Mouse (Mus musculus): ENCODE data around the gene Atp5g1. TPM values are rescaled to one million over a fixed set of nuclear protein-coding genes. Genes with fewer than 3 reads are reported as not detected.
A peak's percentile ranks its signal among the peaks of the same experiment; 100 is the strongest.

Gene Atp5g1
- polyA plus RNA-seq, 1 experiment from 2014 or later: 1,502 TPM

- H3K27ac ChIP-seq (replicated peaks): no peak overlapping the region
- ATAC-seq (ENCODE audit: extremely low read depth, insufficient number of reproducible peaks, low FRiP score, low TSS enrichment): no peak
- H3K9me3 ChIP-seq: no peaks in the 10 kb centered on the region
- no peaks in the 10 kb centered on the region for H3K27me3 ChIP-seq (replicated peaks)
- peaks cover 92% of the 10 kb centered on the region for H3K36me3 ChIP-seq
- 81% methylated on average over 11 of the region's 11 CpGs for WGBS
- H3K4me3 ChIP-seq: no peak overlapping the region
- no peak overlapping the region for H3K9ac ChIP-seq
- H3K4me2 ChIP-seq: no peak overlapping the region
- no peaks in the 10 kb centered on the region for H3K4me1 ChIP-seq
These were observed 30.5 kb downstream of the Atp5g1 start for GRCm38 (mm10) chr11:96044803-96045567.

DNA sequence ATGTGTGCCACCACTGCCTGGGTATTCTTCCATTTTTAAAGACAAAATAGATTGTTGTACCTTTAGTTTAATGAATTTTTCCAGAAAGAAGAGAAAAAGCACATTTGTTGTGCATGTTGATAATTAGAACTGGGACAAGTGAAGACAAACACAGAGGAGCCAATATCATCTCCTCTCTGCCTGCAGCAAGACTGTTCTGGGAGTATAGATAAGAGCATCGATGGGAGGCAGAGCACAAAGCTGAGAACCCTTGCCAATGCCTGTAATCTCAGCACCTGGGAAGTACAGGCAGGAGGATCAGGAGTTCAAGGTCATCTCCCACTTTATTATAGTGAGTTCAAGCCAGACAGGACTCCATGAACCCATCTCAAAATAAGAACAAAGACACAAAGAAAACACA lies 36.9 kb downstream of the Atp5g1 start:
- Histone ChIP-seq H3K9ac (no peak overlapping the region), H3K9me3 (no peaks in the 10 kb centered on the region), H3K4me3 (no peak overlapping the region), H3K4me2 (no peak overlapping the region), H3K36me3 (peaks cover 55% of the 10 kb centered on the region), H3K27ac (replicated peaks) (no peak overlapping the region), H3K27me3 (replicated peaks) (no peaks in the 10 kb centered on the region), H3K4me1 (peaks cover 22% of the 10 kb centered on the region)
- 29% methylated on average over 1 of the region's 1 CpGs for WGBS
- no peak for ATAC-seq (ENCODE audit: extremely low read depth, insufficient number of reproducible peaks, low FRiP score, low TSS enrichment)

- ATAC-seq (ENCODE audit: extremely low read depth, insufficient number of reproducible peaks, low FRiP score, low TSS enrichment): no peak
- H3K27ac ChIP-seq (replicated peaks): no peak overlapping the region
- H3K4me1 ChIP-seq: peaks cover 22% of the 10 kb centered on the region
These were observed 38.0 kb downstream of the Atp5g1 start for GRCm38 (mm10) chr11:96037499-96037898.

GRCm38 (mm10) chr11:96035133-96035532 lies 40.3 kb downstream of the Atp5g1 start:
- WGBS: 9% methylated on average over 6 of the region's 6 CpGs
- no peak for ATAC-seq (ENCODE audit: extremely low read depth, insufficient number of reproducible peaks, low FRiP score, low TSS enrichment)
- H3K4me3 ChIP-seq: peak overlapping the region; percentile 83
- peaks cover 3% of the 10 kb centered on the region; the same call in 1 of the 2 replicates for H3K9me3 ChIP-seq
- H3K27ac ChIP-seq (replicated peaks): 0 out of 2 replicates have a peak overlapping the region, but pooled peaks have one; percentile 61
- peak overlapping the region; percentile 95 for H3K4me2 ChIP-seq
- peaks cover 22% of the 10 kb centered on the region for H3K4me1 ChIP-seq
- peaks cover 25% of the 10 kb centered on the region for H3K36me3 ChIP-seq
- H3K9ac ChIP-seq: peak overlapping the region; percentile 91
- no peaks in the 10 kb centered on the region for H3K27me3 ChIP-seq (replicated peaks)

More at GRCm38 (mm10) chr11:96037499-96037898, 38.0 kb downstream of the Atp5g1 start:
- no peaks in the 10 kb centered on the region; the same call in 1 of the 2 replicates for H3K9me3 ChIP-seq
- H3K9ac ChIP-seq: no peak overlapping the region
- 75% methylated on average over 5 of the region's 5 CpGs for WGBS
- H3K4me2 ChIP-seq: no peak overlapping the region
- no peak overlapping the region for H3K4me3 ChIP-seq
- no peaks in the 10 kb centered on the region for H3K27me3 ChIP-seq (replicated peaks)
- peaks cover 44% of the 10 kb centered on the region for H3K36me3 ChIP-seq

DNA sequence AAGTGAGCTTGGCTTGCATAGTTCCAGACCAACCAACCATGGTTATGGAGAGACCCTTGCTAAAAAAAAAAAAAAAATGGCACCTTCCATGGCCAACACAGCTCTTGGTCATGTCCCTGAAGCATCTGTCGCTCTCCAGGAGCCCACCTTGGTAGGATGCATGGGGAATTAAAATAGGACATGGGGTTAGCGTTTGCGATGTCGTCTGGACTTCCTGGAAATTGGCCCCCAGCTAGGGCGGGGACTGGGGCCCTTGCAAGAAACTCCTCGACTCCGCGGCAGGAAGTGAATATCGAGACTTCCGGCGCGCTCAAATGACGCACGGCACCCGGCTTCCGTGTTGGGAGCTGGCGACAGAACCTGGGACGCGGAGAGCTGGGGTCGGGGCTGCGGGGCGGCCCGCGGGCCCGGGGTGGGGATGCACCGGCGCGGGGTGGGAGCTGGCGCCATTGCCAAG lies 40.8 kb downstream of the Atp5g1 start, which contains the start of gene Snf8:
Gene Snf8 (plus strand): TSS at position 290 of the 457 bp plus-strand sequence.
- Histone ChIP-seq H3K9me3 (peaks cover 3% of the 10 kb centered on the region; the same call in 1 of the 2 replicates), H3K9ac (peak within 1 kb of the TSS; percentile 91), H3K4me3 (peak within 1 kb of the TSS; percentile 83), H3K4me1 (peaks cover 22% of the 10 kb centered on the region), H3K27ac (replicated peaks) (peak within 1 kb of the TSS; percentile 61), H3K36me3 (peaks cover 22% of the 10 kb centered on the region), H3K27me3 (replicated peaks) (no peaks in the 10 kb centered on the region; the same call in 1 of the 2 replicates), H3K4me2 (peak within 1 kb of the TSS; percentile 95)
- WGBS: 0% methylated on average over 29 of the region's 29 CpGs
- ATAC-seq (ENCODE audit: extremely low read depth, insufficient number of reproducible peaks, low FRiP score, low TSS enrichment): peak; percentile 51

GRCm38 (mm10) chr11:96034116-96034515 lies 41.4 kb downstream of the Atp5g1 start:
- 40% methylated on average over 8 of the region's 8 CpGs for WGBS
- Histone ChIP-seq H3K4me2 (peak overlapping the region; percentile 95), H3K27ac (replicated peaks) (peak overlapping the region; percentile 61), H3K4me3 (peak overlapping the region; percentile 83), H3K27me3 (replicated peaks) (no peaks in the 10 kb centered on the region; the same call in 1 of the 2 replicates), H3K9ac (peak overlapping the region; percentile 91), H3K36me3 (peaks cover 17% of the 10 kb centered on the region), H3K9me3 (peaks cover 3% of the 10 kb centered on the region; the same call in 1 of the 2 replicates), H3K4me1 (peaks cover 22% of the 10 kb centered on the region)
- ATAC-seq (ENCODE audit: extremely low read depth, insufficient number of reproducible peaks, low FRiP score, low TSS enrichment): no peak

GRCm38 (mm10) chr11:96033264-96033663 lies 42.2 kb downstream of the Atp5g1 start:
- no peak overlapping the region for H3K27ac ChIP-seq (replicated peaks)
- no peak for ATAC-seq (ENCODE audit: extremely low read depth, insufficient number of reproducible peaks, low FRiP score, low TSS enrichment)
- H3K4me2 ChIP-seq: no peak overlapping the region
- no peak overlapping the region for H3K9ac ChIP-seq
- H3K27me3 ChIP-seq (replicated peaks): no peaks in the 10 kb centered on the region; the same call in 1 of the 2 replicates
- H3K36me3 ChIP-seq: peaks cover 9% of the 10 kb centered on the region; the same call in 1 of the 2 replicates
- WGBS: 66% methylated on average over 2 of the region's 3 CpGs
- peaks cover 22% of the 10 kb centered on the region for H3K4me1 ChIP-seq
- no peak overlapping the region for H3K4me3 ChIP-seq
- H3K9me3 ChIP-seq: peaks cover 3% of the 10 kb centered on the region; the same call in 1 of the 2 replicates

GRCm38 (mm10) chr11:96031701-96032100 lies 43.8 kb downstream of the Atp5g1 start:
- H3K4me1 ChIP-seq: peaks cover 21% of the 10 kb centered on the region
- H3K4me2 ChIP-seq: no peak overlapping the region
- H3K36me3 ChIP-seq: no peaks in the 10 kb centered on the region
- no peaks in the 10 kb centered on the region; the same call in 1 of the 2 replicates for H3K27me3 ChIP-seq (replicated peaks)
- no peak overlapping the region for H3K27ac ChIP-seq (replicated peaks)
- no peak overlapping the region for H3K9ac ChIP-seq
- ATAC-seq (ENCODE audit: extremely low read depth, insufficient number of reproducible peaks, low FRiP score, low TSS enrichment): no peak
- peaks cover 3% of the 10 kb centered on the region; the same call in 1 of the 2 replicates for H3K9me3 ChIP-seq
- 81% methylated on average over 2 of the region's 2 CpGs for WGBS
- H3K4me3 ChIP-seq: no peak overlapping the region

DNA sequence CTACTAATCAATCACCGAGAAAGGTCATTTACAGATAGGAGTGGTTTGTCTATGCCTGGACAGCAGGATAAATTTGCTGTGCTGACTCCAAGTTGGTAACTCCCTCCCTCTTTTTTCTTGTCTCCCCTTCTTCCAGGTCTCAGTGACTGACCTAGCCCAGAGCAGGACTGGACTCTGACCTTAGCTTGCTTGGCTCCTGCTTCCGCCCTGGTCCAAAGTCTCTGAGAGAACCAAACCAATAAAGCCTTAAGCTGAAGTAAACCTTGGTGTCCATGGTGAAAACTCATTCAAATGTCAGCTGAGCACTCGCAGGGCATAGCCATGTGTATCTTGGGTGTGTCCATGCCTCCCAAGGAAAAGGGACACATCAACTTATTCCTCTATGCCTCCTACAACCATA lies 44.9 kb downstream of the Atp5g1 start:
- 84% methylated on average over 3 of the region's 3 CpGs for WGBS
- no peak for ATAC-seq (ENCODE audit: extremely low read depth, insufficient number of reproducible peaks, low FRiP score, low TSS enrichment)
- no peak overlapping the region for H3K4me3 ChIP-seq

DNA sequence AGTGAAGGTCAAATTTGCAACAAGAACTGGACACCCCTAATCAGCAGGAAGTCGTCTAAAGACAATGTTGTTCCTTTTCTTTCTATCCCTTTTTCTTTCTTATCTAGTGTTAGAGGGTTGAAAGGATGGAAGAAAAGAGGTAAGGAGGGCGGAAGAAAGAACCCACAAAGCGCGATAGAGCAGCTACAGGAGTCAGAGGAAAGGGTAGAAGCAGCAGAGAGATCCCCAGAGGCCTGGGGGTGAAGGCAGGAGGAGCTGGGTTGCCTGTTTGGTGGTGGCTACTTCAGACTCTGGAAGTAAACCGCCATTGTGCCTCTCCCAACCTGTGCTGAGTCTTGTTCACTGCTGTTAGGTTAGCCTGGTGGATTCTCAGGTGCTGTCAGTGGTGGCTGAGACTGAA lies 47.3 kb downstream of the Atp5g1 start:
- Histone ChIP-seq H3K4me1 (no peaks in the 10 kb centered on the region), H3K36me3 (no peaks in the 10 kb centered on the region), H3K27me3 (replicated peaks) (no peaks in the 10 kb centered on the region; the same call in none of the 2 replicates), H3K9ac (no peak overlapping the region), H3K4me3 (no peak overlapping the region), H3K27ac (replicated peaks) (no peak overlapping the region), H3K9me3 (peaks cover 3% of the 10 kb centered on the region; the same call in 1 of the 2 replicates), H3K4me2 (no peak overlapping the region)
- no peak for ATAC-seq (ENCODE audit: extremely low read depth, insufficient number of reproducible peaks, low FRiP score, low TSS enrichment)
- WGBS: 36% methylated on average over 5 of the region's 5 CpGs

More for the DNA sequence above, 44.9 kb downstream of the Atp5g1 start:
- H3K9ac ChIP-seq: no peak overlapping the region
- H3K27me3 ChIP-seq (replicated peaks): no peaks in the 10 kb centered on the region; the same call in 1 of the 2 replicates
- peaks cover 3% of the 10 kb centered on the region; the same call in 1 of the 2 replicates for H3K9me3 ChIP-seq
- H3K4me2 ChIP-seq: no peak overlapping the region
- H3K27ac ChIP-seq (replicated peaks): no peak overlapping the region
- no peaks in the 10 kb centered on the region for H3K36me3 ChIP-seq
- H3K4me1 ChIP-seq: peaks cover 12% of the 10 kb centered on the region

- H3K9me3 ChIP-seq: no peaks in the 10 kb centered on the region
- WGBS: 38% methylated on average over 4 of the region's 4 CpGs
- no peak for ATAC-seq (ENCODE audit: extremely low read depth, insufficient number of reproducible peaks, low FRiP score, low TSS enrichment)
- no peaks in the 10 kb centered on the region; the same call in 1 of the 2 replicates for H3K27me3 ChIP-seq (replicated peaks)
- no peak overlapping the region for H3K4me3 ChIP-seq
- peaks cover 13% of the 10 kb centered on the region for H3K4me1 ChIP-seq
- no peak overlapping the region for H3K27ac ChIP-seq (replicated peaks)
- H3K4me2 ChIP-seq: no peak overlapping the region
- H3K36me3 ChIP-seq: no peaks in the 10 kb centered on the region
- H3K9ac ChIP-seq: no peak overlapping the region
These were observed 54.8 kb downstream of the Atp5g1 start for GRCm38 (mm10) chr11:96020622-96021021.

All from heart, embryonic 13.5 days (tissue).